Mouse (Mus musculus) forebrain, embryonic 14.5 days (tissue): ENCODE results near the gene Nectin1. TPM values are rescaled to one million over a fixed set of nuclear protein-coding genes. Genes with fewer than 3 reads are reported as not detected.
A peak's percentile ranks its signal among the peaks of the same experiment; 100 is the strongest.

Source experiments
- ATAC-seq: fragments of 200-750 bp; cut with Nextera tagmentation; 2 replicates; pipeline ENCODE4 v1.8.0; 2017; ENCODE audit warnings: mild to moderate bottlenecking, moderate library complexity
- DNase-seq: peaks from one replicate; pipeline ENCODE4 v3.0.0-alpha.2; 2015; ENCODE audit warnings: low spot score
- H3K27ac ChIP-seq: fragments of 300-500 bp; sonication (generic); 2 replicates; pipeline ENCODE4 v1.5.1; 2014; ENCODE audit warnings: low read depth, mild to moderate bottlenecking, control low read depth, low read length, moderate library complexity
- H3K27me3 ChIP-seq: fragments of 300-500 bp; sonication (generic); replicated peaks from 2 replicates; pipeline ENCODE4 v1.6.1; 2014; ENCODE audit warnings: low read length, control low read depth, mixed read lengths; ENCODE audit not compliant: control insufficient read depth, insufficient read depth
- H3K36me3 ChIP-seq: fragments of 300-500 bp; sonication (generic); 2 replicates; pipeline ENCODE4 v1.6.1; 2014; ENCODE audit warnings: low read length, control low read depth; ENCODE audit not compliant: control insufficient read depth, insufficient read depth
- H3K4me1 ChIP-seq: fragments of 300-500 bp; sonication (generic); 2 replicates; pipeline ENCODE4 v1.6.1; 2014; ENCODE audit warnings: antibody characterized with exemption, low read length, control low read depth; ENCODE audit not compliant: control insufficient read depth, insufficient read depth
- H3K4me2 ChIP-seq: fragments of 300-500 bp; sonication (generic); 2 replicates; pipeline ENCODE4 v1.6.1; 2014; ENCODE audit warnings: mild to moderate bottlenecking, control low read depth, low read length
- H3K4me3 ChIP-seq: fragments of 300-500 bp; sonication (generic); 2 replicates; pipeline ENCODE4 v1.5.1; 2014; ENCODE audit warnings: low read depth, low read length, control low read depth
- H3K9ac ChIP-seq: fragments of 300-500 bp; sonication (generic); 2 replicates; pipeline ENCODE4 v1.6.1; 2014; ENCODE audit warnings: mild to moderate bottlenecking, low read length, control low read depth, moderate library complexity
- H3K9me3 ChIP-seq: fragments of 300-500 bp; sonication (generic); replicated peaks from 2 replicates; pipeline ENCODE4 v1.6.1; 2016; ENCODE audit warnings: low read length, control low read depth, mixed read lengths; ENCODE audit not compliant: control insufficient read depth
- WGBS: fragments of 180-500 bp; shearing (Covaris S2); extraction: QIAGEN DNeasy Blood & Tissue Kit; methylation state at CpG from one replicate; pipeline ENCODE4 v1.1.7; 2014; 5-methylcytosine and 5-hydroxymethylcytosine counted together
- polyA plus RNA-seq: library from polyadenylated mRNA; unstranded; fragments of >200 nt; fragmentation: Nextera tagmentation; extraction: Ambion mirVana; gene quantifications from 2 replicates; pipeline ENCODE4 v1.2.1, GENCODE M21; 2014

Nectin1 gene
- polyA plus RNA-seq, 1 experiment from 2014 or later: 8.5 TPM

DNA sequence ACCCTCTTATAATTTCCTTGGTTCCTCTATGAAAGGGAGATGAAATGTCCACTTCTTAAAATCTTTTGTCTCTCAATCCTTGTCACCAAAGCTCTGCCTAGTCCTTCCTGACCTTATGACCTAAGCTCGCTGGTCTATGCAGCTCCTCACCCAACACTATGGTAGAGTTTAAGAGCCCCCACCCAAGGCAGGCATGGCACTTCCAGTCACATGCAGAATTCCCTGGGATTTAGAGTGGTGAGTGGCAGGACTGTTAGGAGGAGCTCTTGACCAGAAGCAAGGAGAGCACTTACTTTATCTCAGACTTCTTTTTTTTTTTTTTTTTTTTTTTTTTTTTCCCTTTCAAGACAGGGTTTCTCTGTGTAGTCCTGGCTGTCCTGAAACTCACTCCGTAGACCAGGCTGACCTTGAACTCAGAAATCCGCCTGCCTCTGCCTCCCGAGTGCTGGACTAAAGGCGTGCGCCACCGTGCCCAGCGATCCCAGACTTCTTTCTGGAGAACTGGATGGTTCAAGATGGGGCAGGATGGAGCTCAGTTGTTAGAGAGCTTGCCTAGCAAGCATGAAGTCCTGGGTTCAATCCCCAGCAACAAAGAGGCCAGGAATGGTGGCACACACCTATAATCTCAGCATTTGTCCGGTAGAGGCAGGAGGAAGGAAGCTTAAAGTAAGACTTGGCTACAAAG lies 7.6 kb upstream of the Nectin1 start:
- Histone ChIP-seq H3K4me1 (peaks cover 11% of the 10 kb centered on the region), H3K36me3 (no peaks in the 10 kb centered on the region), H3K27ac (no peak overlapping the region), H3K9me3 (no peaks in the 10 kb centered on the region), H3K4me3 (no peak overlapping the region), H3K9ac (no peak overlapping the region), H3K27me3 (0 out of 2 replicates have a peak, but pooled peaks cover 3% of the 10 kb centered on the region), H3K4me2 (no peak overlapping the region)
- no peak for ATAC-seq
- no peak for DNase-seq
- 92% methylated on average over 9 of the region's 9 CpGs for WGBS

DNA sequence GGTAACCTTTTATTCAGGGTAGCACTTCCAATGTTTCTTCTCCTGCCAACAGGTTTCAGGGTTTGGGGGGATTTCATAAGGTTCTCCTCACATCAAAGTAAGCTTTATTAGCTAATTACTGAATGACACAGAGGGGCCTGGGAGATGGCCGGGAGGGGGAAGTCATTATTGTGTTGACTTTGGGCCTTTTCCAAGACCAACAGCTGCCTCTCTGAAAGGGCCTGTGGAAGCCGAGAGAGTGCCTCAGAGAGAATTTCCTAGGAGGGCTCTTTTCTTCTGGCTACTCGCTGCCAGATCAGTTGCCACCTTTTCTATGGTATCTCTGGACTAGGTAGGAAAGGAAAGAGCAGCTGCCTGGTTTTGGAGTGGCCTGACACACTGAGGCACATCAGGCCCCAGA lies 6.5 kb upstream of the Nectin1 start:
- Histone ChIP-seq H3K9me3 (no peaks in the 10 kb centered on the region), H3K4me1 (peaks cover 11% of the 10 kb centered on the region), H3K27ac (no peak overlapping the region), H3K36me3 (no peaks in the 10 kb centered on the region), H3K9ac (peak overlapping the region; percentile 25; the same call in 1 of the 2 replicates), H3K27me3 (0 out of 2 replicates have a peak, but pooled peaks cover 3% of the 10 kb centered on the region), H3K4me3 (no peak overlapping the region), H3K4me2 (no peak overlapping the region)
- ATAC-seq (no peak), DNase-seq (no peak)
- 16% methylated on average over 3 of the region's 3 CpGs for WGBS

DNA sequence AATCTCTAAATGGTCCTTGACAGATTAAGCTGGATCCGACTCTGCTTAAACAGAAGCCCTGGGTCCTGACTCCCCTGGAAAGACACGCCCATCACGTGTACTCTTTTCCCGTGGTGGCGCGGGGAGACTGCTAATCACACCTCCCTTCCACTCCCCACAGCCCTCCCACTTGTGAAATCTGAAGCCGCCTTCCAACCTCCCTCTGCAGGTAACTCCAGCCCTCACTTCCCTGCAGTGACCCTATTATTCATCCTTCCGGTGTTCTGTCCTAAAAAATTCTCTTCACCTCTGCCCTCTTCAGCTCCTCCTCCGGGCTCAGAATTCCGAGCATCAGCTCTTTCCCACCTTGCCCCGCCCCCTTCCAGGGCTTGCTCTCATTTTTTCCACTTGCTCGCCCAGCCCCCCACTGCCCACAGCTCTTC lies 5.9 kb upstream of the Nectin1 start:
- Histone ChIP-seq H3K4me1 (peaks cover 14% of the 10 kb centered on the region), H3K27ac (no peak overlapping the region), H3K27me3 (0 out of 2 replicates have a peak, but pooled peaks cover 3% of the 10 kb centered on the region), H3K4me2 (peak overlapping the region; percentile 25), H3K9me3 (no peaks in the 10 kb centered on the region), H3K9ac (no peak overlapping the region; the same call in 1 of the 2 replicates), H3K36me3 (no peaks in the 10 kb centered on the region), H3K4me3 (no peak overlapping the region)
- 2% methylated on average over 12 of the region's 12 CpGs for WGBS
- no peak for DNase-seq
- no peak for ATAC-seq

DNA sequence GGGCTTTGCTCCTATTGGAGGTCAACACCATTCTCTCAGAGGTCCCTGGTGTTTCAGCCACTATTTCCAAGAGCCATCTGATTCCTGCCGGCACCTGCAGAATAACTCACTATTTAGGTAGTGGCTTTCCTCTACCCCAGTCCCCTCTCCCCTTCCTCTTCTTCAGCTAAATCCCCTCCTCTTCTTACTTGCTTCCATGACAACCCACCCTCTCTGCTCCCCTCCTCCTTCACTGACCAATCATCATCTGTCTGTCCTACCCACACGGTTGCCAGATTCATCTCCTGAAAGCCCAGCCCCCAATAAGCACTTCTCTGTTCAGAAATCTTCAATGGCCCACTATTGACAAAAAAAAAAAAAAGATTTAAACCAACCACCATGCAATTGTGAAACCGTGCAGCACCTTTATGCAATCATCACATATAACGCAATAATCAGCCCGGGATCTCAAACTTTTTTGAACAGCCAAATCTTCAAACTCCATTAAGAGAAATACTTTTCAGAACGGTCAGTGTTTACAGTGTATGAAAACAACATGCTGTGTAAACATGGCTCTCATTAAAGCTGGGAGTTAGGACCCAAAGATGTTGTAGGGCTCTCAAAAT lies 5.2 kb upstream of the Nectin1 start:
- Histone ChIP-seq H3K36me3 (no peaks in the 10 kb centered on the region), H3K27ac (no peak overlapping the region), H3K9ac (no peak overlapping the region), H3K4me2 (no peak overlapping the region), H3K4me3 (no peak overlapping the region), H3K9me3 (no peaks in the 10 kb centered on the region), H3K27me3 (0 out of 2 replicates have a peak, but pooled peaks cover 3% of the 10 kb centered on the region), H3K4me1 (peaks cover 19% of the 10 kb centered on the region)
- DNase-seq (no peak), ATAC-seq (no peak)
- 20% methylated on average over 6 of the region's 6 CpGs for WGBS

DNA sequence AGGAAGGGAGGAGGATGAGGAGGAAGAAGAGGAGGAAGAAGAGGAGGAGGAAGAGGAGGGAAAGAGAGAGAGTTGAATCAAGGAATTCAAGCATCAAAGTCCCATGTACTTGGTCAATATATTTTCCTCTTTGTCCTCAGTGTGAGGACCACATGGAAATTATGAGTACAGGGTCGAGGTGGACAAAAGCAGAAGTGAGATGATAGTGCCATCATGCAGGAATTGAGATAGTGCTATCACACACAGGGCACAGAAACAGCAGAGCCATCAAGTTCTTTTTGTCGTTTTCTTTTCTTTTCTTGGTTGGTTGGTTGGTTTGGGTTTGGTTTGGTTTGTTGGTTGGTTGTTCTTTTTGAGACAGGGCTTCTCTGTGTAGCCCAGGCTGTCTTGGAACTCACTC lies 2.5 kb upstream of the Nectin1 start:
- no peak for DNase-seq
- Histone ChIP-seq H3K4me1 (peaks cover 25% of the 10 kb centered on the region), H3K27ac (no peak overlapping the region), H3K4me2 (no peak overlapping the region), H3K27me3 (0 out of 2 replicates have a peak, but pooled peaks cover 3% of the 10 kb centered on the region), H3K9me3 (no peaks in the 10 kb centered on the region), H3K9ac (no peak overlapping the region), H3K36me3 (no peaks in the 10 kb centered on the region), H3K4me3 (no peak overlapping the region)
- no peak for ATAC-seq
- WGBS: 82% methylated on average over 2 of the region's 2 CpGs

DNA sequence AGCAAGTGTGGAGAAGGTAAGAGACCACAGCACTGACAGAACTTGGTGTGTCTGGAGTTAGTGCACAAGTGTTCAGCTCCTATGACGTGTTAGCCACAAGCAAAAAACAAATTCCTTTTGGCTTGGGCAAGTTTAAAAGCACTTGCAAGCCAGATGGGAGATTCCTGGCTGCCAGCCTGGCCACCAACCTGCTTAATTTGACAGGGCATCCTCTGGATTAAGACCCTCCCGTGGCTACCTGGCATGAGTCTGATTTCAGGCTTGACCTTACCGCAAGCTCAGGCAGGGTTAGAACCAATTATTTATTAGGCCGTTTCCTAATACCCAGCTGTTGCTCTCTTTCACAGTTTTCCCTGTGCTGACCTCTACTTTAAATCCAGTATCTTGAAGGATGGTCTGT lies 1.7 kb upstream of the Nectin1 start:
- H3K36me3 ChIP-seq: no peaks in the 10 kb centered on the region
- 60% methylated on average over 4 of the region's 4 CpGs for WGBS
- H3K27ac ChIP-seq: no peak overlapping the region
- 0 out of 2 replicates have a peak, but pooled peaks cover 3% of the 10 kb centered on the region for H3K27me3 ChIP-seq
- H3K4me2 ChIP-seq: no peak overlapping the region
- no peak overlapping the region for H3K9ac ChIP-seq
- DNase-seq: no peak
- H3K4me1 ChIP-seq: peaks cover 32% of the 10 kb centered on the region
- no peaks in the 10 kb centered on the region for H3K9me3 ChIP-seq
- ATAC-seq: no peak
- H3K4me3 ChIP-seq: no peak overlapping the region

DNA sequence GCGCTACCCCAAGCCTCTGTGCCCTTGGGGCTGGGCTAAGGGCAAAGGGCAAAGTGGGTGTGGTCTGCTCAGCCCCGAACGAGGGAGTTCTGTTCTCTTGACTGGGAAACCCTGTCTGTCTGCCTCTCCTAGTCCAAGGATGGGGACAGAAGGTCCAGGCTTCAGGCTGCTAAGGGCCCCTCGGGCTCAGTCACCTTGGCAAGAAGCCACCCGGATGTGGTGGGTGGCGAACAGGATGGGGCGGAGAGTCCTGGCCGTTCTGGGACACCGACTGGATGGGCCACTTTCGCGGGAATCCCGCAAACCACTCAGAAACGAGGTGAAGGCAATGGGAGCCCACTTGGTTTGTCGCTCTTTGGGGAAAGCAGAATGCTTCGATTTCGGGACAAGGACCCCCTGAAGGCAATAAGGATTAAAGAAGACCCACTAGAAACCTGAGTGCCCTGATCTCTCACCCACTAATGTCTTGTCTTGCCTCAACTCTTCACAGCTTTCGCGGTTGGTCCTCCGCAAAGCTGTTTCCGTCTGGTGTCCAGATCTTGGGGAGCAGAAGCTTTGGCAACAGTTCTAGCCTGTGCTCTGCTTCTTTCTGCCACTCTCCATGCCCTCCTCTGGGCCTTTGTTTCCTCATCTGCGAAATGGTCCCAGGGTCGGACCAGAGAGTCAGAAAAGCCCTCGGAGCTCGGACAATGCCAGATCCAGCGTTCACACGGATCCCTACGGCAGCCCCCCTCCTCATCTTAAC lies 710 bp upstream of the Nectin1 start:
- peak overlapping the region; percentile 87 for H3K4me2 ChIP-seq
- peak overlapping the region; percentile 98 for H3K27ac ChIP-seq
- H3K9ac ChIP-seq: peak overlapping the region; percentile 95
- no peaks in the 10 kb centered on the region for H3K36me3 ChIP-seq
- H3K9me3 ChIP-seq: no peaks in the 10 kb centered on the region
- H3K4me1 ChIP-seq: peaks cover 32% of the 10 kb centered on the region
- H3K27me3 ChIP-seq: no peaks in the 10 kb centered on the region
- DNase-seq: peak; percentile 65
- no peak for ATAC-seq
- peak overlapping the region; percentile 90 for H3K4me3 ChIP-seq
- 2% methylated on average over 27 of the region's 27 CpGs for WGBS

DNA sequence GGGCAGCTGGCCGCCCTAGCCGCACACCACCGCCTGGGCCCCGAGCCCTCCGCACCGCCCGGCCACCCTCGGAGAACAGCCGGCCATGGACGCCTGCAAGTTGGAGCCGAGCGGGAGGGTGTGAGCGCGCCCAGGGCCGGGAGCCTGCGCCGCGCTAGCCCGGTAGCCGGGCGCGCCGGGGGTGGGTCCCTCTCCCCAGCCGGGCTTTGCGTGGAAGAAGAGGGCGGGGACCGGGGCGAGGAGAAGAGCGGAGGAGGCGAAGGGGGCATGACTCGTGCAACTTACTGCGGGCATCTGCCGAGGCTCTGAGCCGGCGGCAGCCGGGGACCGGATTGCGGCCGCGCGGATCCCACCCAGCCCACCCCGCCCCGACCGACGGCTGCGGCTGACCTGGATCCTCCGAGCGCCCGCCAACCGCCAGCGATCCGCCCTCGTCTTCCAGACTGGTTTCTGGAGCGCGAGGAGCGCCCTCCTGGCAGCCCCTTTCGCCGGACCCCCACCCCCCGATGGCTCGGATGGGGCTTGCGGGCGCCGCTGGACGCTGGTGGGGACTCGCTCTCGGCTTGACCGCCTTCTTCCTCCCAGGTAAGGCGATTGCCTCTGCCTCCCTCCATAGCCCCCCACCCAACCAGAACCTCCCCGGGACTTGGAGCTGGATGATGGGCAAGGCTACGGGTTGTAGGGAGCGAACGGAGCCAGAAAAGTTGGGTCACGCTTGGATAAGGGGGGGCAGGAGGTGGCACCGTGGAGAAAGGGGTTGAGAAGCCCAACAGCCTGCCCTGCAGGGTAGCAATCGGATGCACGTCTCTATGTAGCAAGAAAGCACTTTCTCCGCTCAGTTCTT lies 576 bp downstream of the Nectin1 start:
- Histone ChIP-seq H3K9ac (peak overlapping the region; percentile 95), H3K9me3 (no peaks in the 10 kb centered on the region), H3K36me3 (no peaks in the 10 kb centered on the region), H3K27me3 (no peaks in the 10 kb centered on the region), H3K4me2 (peak overlapping the region; percentile 87), H3K27ac (peak overlapping the region; percentile 98), H3K4me3 (peak overlapping the region; percentile 90), H3K4me1 (peaks cover 40% of the 10 kb centered on the region)
- DNase-seq (peak; percentile 59), ATAC-seq (peak; percentile 65)
- under 1% methylated on average over 47 of the region's 77 CpGs for WGBS
